ENCODE assay signal across 32 mouse cellular contexts in genomic region chr5:93330851-93331250, GRCm38 (mm10).
"Had no signal": no experiment of that assay in that cellular context is flagged by ENCODE, and none has a peak within 500 bp of the region (broad histone marks: within the 10 kb centered on the region; RNA-seq: fewer than 3 reads in every experiment).

No protein-coding gene starts in this region.

- H3K36me3 ChIP-seq: limb, embryonic 10.5 days; limb, embryonic 12.5 days; limb, embryonic 13.5 days; limb, embryonic 15.5 days; liver, embryonic 12.5 days; liver, embryonic 13.5 days; liver, embryonic 15.5 days; lung, embryonic 15.5 days; midbrain, embryonic 10.5 days; midbrain, embryonic 12.5 days; midbrain, embryonic 13.5 days; midbrain, embryonic 15.5 days; neural tube, embryonic 12.5 days had no signal

- H3K4me1 ChIP-seq: limb, embryonic 10.5 days; limb, embryonic 12.5 days; limb, embryonic 13.5 days; limb, embryonic 15.5 days; liver, embryonic 12.5 days; liver, embryonic 13.5 days; liver, embryonic 15.5 days; lung, embryonic 15.5 days; megakaryocyte, embryonic 14.5 days; midbrain, embryonic 10.5 days; midbrain, embryonic 12.5 days; midbrain, embryonic 13.5 days; midbrain, embryonic 15.5 days; neural tube, embryonic 12.5 days had no signal

- H3K4me3 ChIP-seq: limb, embryonic 10.5 days; limb, embryonic 12.5 days; limb, embryonic 13.5 days; limb, embryonic 15.5 days; liver, embryonic 12.5 days; liver, embryonic 13.5 days; liver, embryonic 15.5 days; lung, embryonic 15.5 days; megakaryocyte, embryonic 14.5 days; midbrain, embryonic 10.5 days; midbrain, embryonic 12.5 days; midbrain, embryonic 13.5 days; midbrain, embryonic 15.5 days; myocyte; neural tube, embryonic 12.5 days had no signal

- H3K4me2 ChIP-seq: limb, embryonic 12.5 days; limb, embryonic 13.5 days; limb, embryonic 15.5 days; liver, embryonic 11.5 days; liver, embryonic 12.5 days; liver, embryonic 13.5 days; liver, embryonic 15.5 days; lung, embryonic 14.5 days; lung, embryonic 15.5 days; midbrain, embryonic 11.5 days; midbrain, embryonic 12.5 days; midbrain, embryonic 13.5 days; midbrain, embryonic 15.5 days; neural tube, embryonic 12.5 days had no signal

- H3K27me3 ChIP-seq: limb, embryonic 12.5 days; limb, embryonic 13.5 days; limb, embryonic 15.5 days; liver, embryonic 12.5 days; liver, embryonic 13.5 days; liver, embryonic 15.5 days; lung, embryonic 15.5 days; midbrain, embryonic 12.5 days; midbrain, embryonic 13.5 days; midbrain, embryonic 15.5 days; neural tube, embryonic 12.5 days had no signal

- H3K9ac ChIP-seq: limb, embryonic 12.5 days; limb, embryonic 13.5 days; limb, embryonic 15.5 days; liver, embryonic 12.5 days; liver, embryonic 13.5 days; liver, embryonic 14.5 days; liver, embryonic 15.5 days; liver, postnatal 0 days; lung, embryonic 14.5 days; lung, embryonic 15.5 days; midbrain, embryonic 12.5 days; midbrain, embryonic 13.5 days; midbrain, embryonic 15.5 days; neural tube, embryonic 12.5 days had no signal

- DNase-seq: left cerebral cortex, postnatal 4 days; liver; liver, embryonic 13.5 days; liver, postnatal 0 days; lung, adult 18-20 months; lung, adult 2 months; lung, embryonic 14.5 days; lung, postnatal 10 days; lung, postnatal 14 days; lung, postnatal 36 days; lung, postnatal 4 days; midbrain, embryonic 14.5 days had no signal

- ATAC-seq: liver, embryonic 12.5 days; liver, postnatal 0 days; lung, postnatal 0 days; midbrain, embryonic 13.5 days; midbrain, embryonic 15.5 days; midbrain, embryonic 16.5 days had no signal

- H3K9me3 ChIP-seq: limb, embryonic 10.5 days; limb, embryonic 12.5 days; limb, embryonic 13.5 days; limb, embryonic 15.5 days; liver, embryonic 12.5 days; liver, embryonic 13.5 days; liver, embryonic 15.5 days; lung, embryonic 15.5 days; megakaryocyte, embryonic 14.5 days; midbrain, embryonic 10.5 days; midbrain, embryonic 12.5 days; midbrain, embryonic 13.5 days; midbrain, embryonic 15.5 days; neural tube, embryonic 12.5 days had no signal

- H3K27ac ChIP-seq: limb, embryonic 10.5 days; limb, embryonic 12.5 days; limb, embryonic 13.5 days; limb, embryonic 15.5 days; liver, embryonic 12.5 days; liver, embryonic 13.5 days; liver, embryonic 14.5 days; liver, embryonic 15.5 days; lung, embryonic 15.5 days; macrophage; midbrain, embryonic 10.5 days; midbrain, embryonic 12.5 days; midbrain, embryonic 13.5 days; midbrain, embryonic 15.5 days; neural tube, embryonic 12.5 days had no signal
